Mouse (Mus musculus) C2C12 (cell line): ENCODE measurements around the gene Rab3gap2.

ENCODE experiments used
- CEBPB ChIP-seq: IDR thresholded peaks from one replicate; pipeline ENCODE4 v1.6.1; 2011; ENCODE audit warnings: low read depth, mild to moderate bottlenecking, control low read depth, moderate library complexity
- CTCF ChIP-seq: IDR thresholded peaks from one replicate; pipeline ENCODE4 v1.5.1; 2011; ENCODE audit not compliant: control insufficient read depth, insufficient read depth, insufficient read length
- FOSL1 ChIP-seq: IDR thresholded peaks from one replicate; pipeline ENCODE4 v1.8.0; 2011; ENCODE audit warnings: mild to moderate bottlenecking, low read length; ENCODE audit not compliant: poor library complexity, insufficient read depth, severe bottlenecking
- MAX ChIP-seq: IDR thresholded peaks from one replicate; pipeline ENCODE4 v1.6.1; 2011; ENCODE audit warnings: mild to moderate bottlenecking, control low read depth
- MYOD1 ChIP-seq: IDR thresholded peaks from one replicate; pipeline ENCODE4 v1.6.1; 2011; ENCODE audit warnings: low read depth; ENCODE audit not compliant: control insufficient read depth, insufficient read length
- USF1 ChIP-seq: IDR thresholded peaks from one replicate; pipeline ENCODE4 v1.6.1; 2011; ENCODE audit warnings: low read depth, mild to moderate bottlenecking, control low read depth, moderate library complexity

- TF ChIP-seq CTCF (peak; percentile 14), MAX (no peak), CEBPB (no peak), USF1 (no peak), FOSL1 (no peak), MYOD1 (peak; percentile 40)
These were observed 10.4 kb upstream of the Rab3gap2 start for GRCm38 (mm10) chr1:185193509-185193908.
